Mouse (Mus musculus) CH12.LX (cell line): ENCODE measurements around the gene Spice1. TPM values are rescaled to one million over a fixed set of nuclear protein-coding genes. Genes with fewer than 3 reads are reported as not detected.

Source experiments
- DNase-seq: peaks from one replicate; pipeline ENCODE4 v3.0.0-alpha.2; 2013; ENCODE audit errors: extremely low read depth
- H3K27ac ChIP-seq: 2 replicates; pipeline ENCODE4 v1.5.1; 2012; ENCODE audit warnings: low read depth, mild to moderate bottlenecking, control low read depth, moderate library complexity; ENCODE audit not compliant: insufficient read depth
- H3K27me3 ChIP-seq: replicated peaks from 2 replicates; pipeline ENCODE3; 2012; ENCODE audit warnings: inconsistent platforms
- H3K36me3 ChIP-seq, 2 experiments: replicated peaks in 1 of 2; 2 replicates each; pipeline versions ENCODE3 to v1.6.1; 2012; ENCODE audit warnings: inconsistent platforms in 1 of 2, low read length in 1 of 2, mild to moderate bottlenecking in 1 of 2, mixed read lengths in 1 of 2, moderate library complexity in 1 of 2; ENCODE audit not compliant: control insufficient read depth in 1 of 2, insufficient read depth in 1 of 2
- H3K4me1 ChIP-seq, 2 experiments: 2 replicates each; pipeline ENCODE4 v1.6.1; 2012; ENCODE audit warnings: inconsistent platforms in 1 of 2, moderate library complexity in 1 of 2; ENCODE audit not compliant: insufficient read depth in 2 of 2, control insufficient read depth in 1 of 2
- H3K4me2 ChIP-seq: 2 replicates; pipeline ENCODE4 v1.6.1; 2012; ENCODE audit warnings: low read depth, mild to moderate bottlenecking, control low read depth; ENCODE audit not compliant: poor library complexity, insufficient read depth, severe bottlenecking
- H3K4me3 ChIP-seq, 3 experiments: fragments of 150-350 bp in 1 of 3; sonication (generic) in 1 of 3; replicated peaks in 1 of 3; 2 replicates each; pipeline versions ENCODE3 to v1.5.1; 2011 to 2012; ENCODE audit warnings: low read depth in 2 of 3, low read length in 2 of 3, mild to moderate bottlenecking in 2 of 3, moderate library complexity in 2 of 3, control low read depth in 1 of 3, improper control_type of control experiment in 1 of 3, inconsistent platforms in 1 of 3, mixed read lengths in 1 of 3; ENCODE audit not compliant: poor library complexity in 1 of 3
- H3K79me2 ChIP-seq: replicated peaks from 2 replicates; pipeline ENCODE4 v1.6.1; 2012; ENCODE audit warnings: mild to moderate bottlenecking, moderate library complexity; ENCODE audit not compliant: control insufficient read depth, poor library complexity, insufficient read depth, severe bottlenecking; ENCODE audit errors: extremely low read depth
- H3K9ac ChIP-seq: 2 replicates; pipeline ENCODE4 v1.6.1; 2012; ENCODE audit warnings: low read depth, mild to moderate bottlenecking, control low read depth, moderate library complexity; ENCODE audit not compliant: insufficient read depth
- H3K9me3 ChIP-seq: replicated peaks from 2 replicates; pipeline ENCODE3; 2012; ENCODE audit warnings: low read length, inconsistent platforms, mixed read lengths
- CHD1 ChIP-seq: IDR thresholded peaks from 2 replicates; pipeline ENCODE4 v1.6.1; 2012; ENCODE audit warnings: low read depth, low read length, improper control_type of control experiment, inconsistent platforms
- CHD2 ChIP-seq: IDR thresholded peaks from 2 replicates; pipeline ENCODE4 v1.6.1; 2011; ENCODE audit warnings: low read length, improper control_type of control experiment
- CTCF ChIP-seq, 2 experiments: IDR thresholded peaks in 1 of 2; conservative IDR thresholded peaks in 1 of 2; 2 replicates each; pipeline ENCODE4 v1.5.1; 2011 to 2012; ENCODE audit warnings: low read depth in 2 of 2, low read length in 2 of 2, improper control_type of control experiment in 1 of 2, inconsistent platforms in 1 of 2, mild to moderate bottlenecking in 1 of 2, moderate library complexity in 1 of 2
- ELF1 ChIP-seq: IDR thresholded peaks from 2 replicates; pipeline ENCODE4 v1.6.1; 2014; ENCODE audit warnings: low read depth, mild to moderate bottlenecking, inconsistent platforms, low read length, improper control_type of control experiment
- GABPA ChIP-seq: IDR thresholded peaks from 2 replicates; pipeline ENCODE4 v1.6.1; 2012; ENCODE audit warnings: low read depth, low read length, improper control_type of control experiment, inconsistent platforms; ENCODE audit not compliant: insufficient replicate concordance
- IRF4 ChIP-seq: IDR thresholded peaks from 2 replicates; pipeline ENCODE4 v1.6.1; 2014; ENCODE audit warnings: low read depth, mild to moderate bottlenecking, inconsistent platforms, low read length, improper control_type of control experiment
- MAFK ChIP-seq: IDR thresholded peaks from 2 replicates; pipeline ENCODE4 v1.6.1; 2011; ENCODE audit warnings: low read length, improper control_type of control experiment; ENCODE audit not compliant: insufficient replicate concordance
- MXI1 ChIP-seq: IDR thresholded peaks from 2 replicates; pipeline ENCODE4 v1.6.1; 2011; ENCODE audit warnings: mild to moderate bottlenecking, low read depth, low read length, improper control_type of control experiment
- POLR2A ChIP-seq: IDR thresholded peaks from 2 replicates; pipeline ENCODE4 v1.6.1; 2011; ENCODE audit warnings: low read depth, mild to moderate bottlenecking, improper control_type of control experiment, low read length
- POLR2AphosphoS2 ChIP-seq: IDR thresholded peaks from 2 replicates; pipeline ENCODE4 v1.6.1; 2011; ENCODE audit warnings: low read depth, low read length, improper control_type of control experiment
- RAD21 ChIP-seq: IDR thresholded peaks from 2 replicates; pipeline ENCODE4 v1.6.1; 2011; ENCODE audit warnings: low read depth, mild to moderate bottlenecking, low read length, improper control_type of control experiment, moderate library complexity
- RCOR1 ChIP-seq: conservative IDR thresholded peaks from 2 replicates; pipeline ENCODE4 v1.6.1; 2012; ENCODE audit warnings: low read depth, mild to moderate bottlenecking, inconsistent platforms, low read length, improper control_type of control experiment
- SIN3A ChIP-seq: IDR thresholded peaks from 2 replicates; pipeline ENCODE4 v1.6.1; 2012; ENCODE audit warnings: low read length, improper control_type of control experiment, inconsistent platforms
- UBTF ChIP-seq: IDR thresholded peaks from 2 replicates; pipeline ENCODE4 v1.6.1; 2012; ENCODE audit warnings: low read depth, mild to moderate bottlenecking, inconsistent platforms, low read length, improper control_type of control experiment, moderate library complexity
- ZC3H11A ChIP-seq: IDR thresholded peaks from 2 replicates; pipeline ENCODE4 v1.6.1; 2012; ENCODE audit warnings: low read depth, mild to moderate bottlenecking, inconsistent platforms, low read length, improper control_type of control experiment
- ZKSCAN1 ChIP-seq: IDR thresholded peaks from 2 replicates; pipeline ENCODE4 v1.6.1; 2012; ENCODE audit warnings: low read depth, inconsistent platforms, low read length, improper control_type of control experiment, borderline replicate concordance
- ZMIZ1 ChIP-seq: IDR thresholded peaks from 2 replicates; pipeline ENCODE4 v1.6.1; 2012; ENCODE audit warnings: low read depth, mild to moderate bottlenecking, inconsistent platforms, low read length, improper control_type of control experiment
- dilution Hi-C: fragments of 300-500 bp; cut with MboI; formaldehyde crosslinking; loops from 2 replicates; pipeline ENCODE4 v1.14.3; 2020; ENCODE audit warnings: low sequenced_read_pairs; ENCODE audit not compliant: extremely low pct_unique_long_range_greater_than_20kb, extremely low pct_ligation_motif_present
- in situ Hi-C: fragments of 300-500 bp; cut with MboI; formaldehyde crosslinking; loops from 3 replicates; pipeline ENCODE4 v1.14.3; 2019; ENCODE audit warnings: low sequenced_read_pairs, low pct_ligation_motif_present, low pct_unique_long_range_greater_than_20kb, mixed read lengths
- polyA plus RNA-seq: library from polyadenylated mRNA; unstranded; fragments of >175 nt; gene quantifications from 2 replicates; pipeline ENCODE4 v1.2.1, GENCODE M21; 2012; ENCODE audit warnings: low read depth; ENCODE audit not compliant: insufficient read length
- total RNA-seq, 2 experiments: library from RNA; depleted of rRNA; stranded (reverse); fragments of 300-350 nt in 1 of 2; fragments of >200 nt in 1 of 2; gene quantifications; 2 replicates each; pipeline ENCODE4 v1.2.3; 2012 to 2014

Gene Spice1
- total and polyA plus RNA-seq, 3 experiments, result 12.1 to 19.6 (median 15.7) TPM

DNA sequence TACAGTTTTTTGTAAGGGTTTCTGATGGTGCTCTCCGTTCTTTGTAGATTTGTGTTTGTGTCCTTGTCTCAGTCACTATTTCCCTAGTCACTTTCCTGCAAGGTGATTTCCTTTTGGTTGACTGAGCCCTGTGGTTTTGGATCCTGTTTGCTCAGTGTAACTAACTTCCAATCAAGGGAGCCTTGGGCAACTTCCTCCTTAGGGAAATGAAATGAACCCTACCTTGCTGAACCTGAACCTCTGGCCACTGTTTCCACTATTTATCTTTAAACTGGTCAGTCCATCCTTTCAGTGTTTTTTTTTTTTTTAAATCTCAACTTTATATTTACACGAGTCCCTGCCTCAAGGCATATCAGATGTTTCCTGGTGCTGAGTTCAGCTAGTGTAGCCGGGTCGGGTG, 18.3 kb upstream of the Spice1 start:
- Histone ChIP-seq H3K4me1 (peaks cover 3 to 5% of the 10 kb centered on the region in 2 experiments; a peak in 1 of 4 replicates), H3K27ac (no peak overlapping the region), H3K9ac (no peak overlapping the region), H3K4me3 (no peak overlapping the region), H3K36me3 (no peaks in the 10 kb centered on the region), H3K4me2 (no peak overlapping the region), H3K27me3 (no peaks in the 10 kb centered on the region), H3K79me2 (no peaks in the 10 kb centered on the region), H3K9me3 (peaks cover 9% of the 10 kb centered on the region)
- no peak for DNase-seq
- dilution Hi-C loops, result no loop called here
- in situ Hi-C loops, result no loop called here
- TF ChIP-seq UBTF (no peak), CHD1 (no peak), SIN3A (no peak), POLR2AphosphoS2 (no peak), ZC3H11A (no peak), ZKSCAN1 (no peak), RAD21 (no peak), MXI1 (no peak), POLR2A (no peak), IRF4 (no peak), GABPA (no peak), RCOR1 (no peak)

DNA sequence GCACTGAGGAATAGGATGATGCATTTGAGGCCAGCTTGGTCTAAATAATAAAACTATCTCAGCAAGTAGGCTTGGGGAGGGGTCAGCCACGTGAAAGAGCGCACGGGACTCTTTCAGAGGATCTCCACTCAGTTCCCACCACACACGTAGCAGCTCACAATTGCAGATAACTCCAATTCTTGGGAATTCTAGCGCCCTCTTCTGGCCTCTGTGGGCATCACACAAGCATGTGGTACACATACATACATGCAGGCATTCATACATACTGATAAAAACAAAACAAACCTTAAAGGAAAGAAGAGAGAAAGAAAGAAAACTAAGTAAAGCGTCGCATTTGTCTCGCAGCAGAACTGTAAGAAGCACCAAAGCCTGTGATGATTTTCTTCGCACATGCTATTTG, 16.3 kb upstream of the Spice1 start:
- H3K9me3 ChIP-seq, result peaks cover 9% of the 10 kb centered on the region
- no peak for DNase-seq
- TF ChIP-seq MXI1 (no peak), CTCF (conservative IDR thresholded peaks at IDR 0.05 in 1 of 2, IDR thresholded peaks at IDR 0.05 in 1 of 2; ENCODE audit: low read depth in 2 of 2, low read length in 2 of 2) (peak in 1 of 2 experiments; percentile 6; a peak in 1 of 4 replicates)
- H3K4me3 ChIP-seq, result no peak overlapping the region
- no peak overlapping the region for H3K27ac ChIP-seq
- no peak overlapping the region for H3K4me2 ChIP-seq
- peaks cover 3 to 5% of the 10 kb centered on the region in 2 experiments; a peak in 1 of 4 replicates for H3K4me1 ChIP-seq
- H3K9ac ChIP-seq, result no peak overlapping the region
- dilution Hi-C loops, result no loop called here
- no peaks in the 10 kb centered on the region for H3K27me3 ChIP-seq
- in situ Hi-C loops, result no loop called here
- no peaks in the 10 kb centered on the region for H3K79me2 ChIP-seq
- H3K36me3 ChIP-seq, result no peaks in the 10 kb centered on the region

- H3K4me2 ChIP-seq, result no peak overlapping the region
- in situ Hi-C loops, result no loop called here
- H3K9ac ChIP-seq, result no peak overlapping the region
- H3K27ac ChIP-seq, result no peak overlapping the region
- no peaks in the 10 kb centered on the region for H3K27me3 ChIP-seq
- H3K4me1 ChIP-seq, result peaks cover 3 to 5% of the 10 kb centered on the region in 2 experiments; a peak in 1 of 4 replicates
- H3K9me3 ChIP-seq, result peaks cover 9% of the 10 kb centered on the region
- H3K36me3 ChIP-seq, result no peaks in the 10 kb centered on the region
- no peak for DNase-seq
- no peak overlapping the region for H3K4me3 ChIP-seq
- dilution Hi-C loops, result no loop called here
- H3K79me2 ChIP-seq, result no peaks in the 10 kb centered on the region
- TF ChIP-seq CHD2 (no peak), ZMIZ1 (no peak), MAFK (no peak), ELF1 (no peak)
Measured at GRCm38 (mm10) chr16:44331154-44331553, 15.8 kb upstream of the Spice1 start.
